Mouse (Mus musculus): ENCODE measurements around the gene Phf21a.

- TF ChIP-seq CTCF (IDR thresholded peaks at IDR 0.05; ENCODE audit: low read depth, low read length): no peak
- no peak for TF ChIP-seq GATA1 (IDR thresholded peaks at IDR 0.05; ENCODE audit: borderline replicate concordance, low read length)
- TF ChIP-seq TAL1 (conservative IDR thresholded peaks at IDR 0.05; ENCODE audit: low read depth, low read length): no peak
These were observed 299.7 kb downstream of the Phf21a start for GRCm38 (mm10) chr2:92392318-92393264.

All from G1E (cell line).